Mouse (Mus musculus) gonadal fat pad, adult 2 months (tissue): ENCODE measurements around the gene Arsa. TPM values are rescaled to one million over a fixed set of nuclear protein-coding genes. Genes with fewer than 3 reads are reported as not detected.
A peak's percentile ranks its signal among the peaks of the same experiment; 100 is the strongest.
"Not testable (repeated sequence)": the region's sequence is repeated elsewhere in the genome, so short reads cannot be mapped to it uniquely, and the experiment has no call there.

ENCODE experiments used
- DNase-seq: peaks from one replicate; pipeline ENCODE4 v3.0.0-alpha.2; 2012; ENCODE audit warnings: low read depth
- polyA plus RNA-seq: library from polyadenylated mRNA; depleted of rRNA; stranded (reverse); fragments of >200 nt; gene quantifications from 2 replicates; pipeline ENCODE4 v1.2.3, GENCODE M21; 2012

The Arsa gene
- polyA plus RNA-seq, 1 experiment: 36.6 TPM

DNA sequence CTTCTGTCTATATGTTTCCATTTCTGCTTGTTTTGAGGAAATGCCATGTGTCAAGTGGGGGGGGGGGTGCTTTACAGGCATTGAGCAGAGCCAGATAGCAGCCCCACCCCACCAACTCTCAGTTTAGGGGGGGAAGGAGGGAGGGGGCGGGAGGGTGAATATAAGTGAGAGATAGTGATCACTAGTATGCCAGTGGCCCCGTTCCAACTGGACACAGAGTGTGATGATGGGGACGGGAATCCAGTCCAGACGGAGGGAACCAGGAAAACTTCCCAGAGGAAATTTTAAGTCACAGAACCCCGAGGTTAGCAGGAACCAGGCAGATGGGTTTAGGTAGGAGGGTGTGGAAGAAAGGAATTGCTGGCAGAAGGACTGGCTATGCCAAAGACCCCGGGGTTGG is 21.6 kb downstream of the Arsa start:
- no peak for DNase-seq

DNA sequence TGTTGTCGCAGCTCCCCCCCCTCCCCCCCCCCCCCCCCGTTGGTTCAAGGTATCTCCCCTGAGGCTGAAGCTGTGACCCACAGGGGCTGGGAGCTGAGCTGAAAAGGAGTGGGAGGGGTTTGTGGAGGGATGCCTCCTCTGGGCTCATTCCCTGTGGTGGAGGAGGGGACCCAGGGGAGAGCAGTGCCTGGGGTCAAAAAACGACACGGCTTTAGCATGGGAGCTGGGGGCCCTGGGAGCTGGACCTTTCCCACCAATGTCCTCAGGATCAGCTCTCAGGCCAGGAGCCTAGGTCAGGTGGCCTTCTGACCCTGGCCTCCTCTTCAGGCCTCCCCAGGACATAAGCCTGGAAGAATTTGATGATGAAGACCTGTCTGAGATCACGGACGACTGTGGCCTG is 22.4 kb downstream of the Arsa start:
- DNase-seq: no peak

- no peak for DNase-seq
These were observed 23.3 kb downstream of the Arsa start, which contains the start of gene Mapk8ip2 for GRCm38 (mm10) chr15:89453865-89454478. Mapk8ip2 (plus strand) TSS chr15:89453913.

DNA sequence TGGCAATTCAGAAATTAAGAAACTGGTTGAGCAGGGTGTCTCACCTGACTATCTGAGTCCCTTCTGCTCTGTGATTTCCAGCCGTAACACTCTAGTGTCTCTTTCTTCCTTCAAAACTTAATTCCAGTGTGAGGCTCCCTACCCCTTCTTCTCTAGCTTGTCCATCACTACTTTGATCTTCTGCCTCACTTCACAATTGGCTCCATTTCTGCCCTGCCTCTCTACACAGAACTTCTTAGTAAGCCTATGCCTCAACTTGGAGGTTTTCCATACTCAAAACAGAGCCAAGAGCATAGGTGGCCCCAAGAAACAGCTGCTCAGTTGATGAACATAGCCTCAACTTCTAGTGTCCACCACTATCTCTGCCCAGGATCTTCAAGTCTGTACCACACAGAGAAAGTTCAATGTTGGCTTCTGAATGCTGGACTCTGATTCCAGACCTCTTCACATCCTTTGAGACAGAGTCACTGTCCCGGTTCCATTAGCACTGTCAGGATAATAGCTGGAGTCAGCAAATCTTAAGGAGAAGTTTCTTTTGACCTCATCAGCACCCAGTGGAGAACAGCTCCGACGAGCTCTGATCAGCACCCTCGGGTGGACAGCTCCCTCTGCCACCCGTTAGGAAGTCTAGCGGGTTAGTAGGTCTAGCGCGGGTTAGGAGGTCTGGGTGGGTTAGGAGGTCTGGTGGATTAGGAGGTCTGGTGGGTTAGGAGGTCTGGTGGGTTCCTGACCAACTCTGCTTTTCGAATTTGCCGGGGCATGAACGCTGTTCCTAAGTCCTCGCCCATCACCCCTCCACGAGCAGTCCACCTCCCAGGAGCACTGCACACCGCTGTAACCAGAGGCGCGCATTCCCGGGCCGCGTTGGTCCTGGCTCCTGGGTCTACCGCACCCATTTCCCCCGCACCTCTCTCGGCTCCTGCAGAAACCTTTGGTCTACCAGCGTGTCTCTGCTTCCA is 24.0 kb downstream of the Arsa start:
- no peak for DNase-seq

DNA sequence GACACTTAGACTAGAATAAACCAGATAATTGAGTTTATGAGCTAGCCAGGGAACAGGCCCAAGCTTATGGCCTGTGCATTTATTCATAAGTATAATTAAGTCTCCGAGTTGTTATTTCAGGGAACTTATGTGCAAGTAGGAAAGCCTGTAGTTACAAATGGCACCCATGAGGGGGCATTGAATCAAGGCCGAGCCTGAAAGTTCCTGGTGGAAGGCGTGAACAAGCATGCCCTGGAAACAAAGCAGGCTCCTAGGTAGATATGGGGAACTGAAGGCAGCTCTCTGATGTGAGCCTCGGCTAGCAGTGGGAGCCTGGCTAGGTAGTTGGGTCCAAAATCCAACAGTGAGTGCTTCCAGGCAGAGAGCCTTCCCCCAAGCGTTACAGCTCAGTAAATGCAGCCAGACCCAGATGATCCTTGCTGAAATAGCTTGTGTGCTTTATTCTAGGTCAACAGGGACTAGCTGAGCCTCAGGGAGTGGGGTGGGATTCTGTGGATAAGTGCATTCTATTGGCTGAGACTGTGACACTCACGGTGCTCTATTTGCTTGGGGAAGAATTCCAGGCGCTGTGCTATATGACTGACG is 34.6 kb downstream of the Arsa start:
- no peak for DNase-seq

DNA sequence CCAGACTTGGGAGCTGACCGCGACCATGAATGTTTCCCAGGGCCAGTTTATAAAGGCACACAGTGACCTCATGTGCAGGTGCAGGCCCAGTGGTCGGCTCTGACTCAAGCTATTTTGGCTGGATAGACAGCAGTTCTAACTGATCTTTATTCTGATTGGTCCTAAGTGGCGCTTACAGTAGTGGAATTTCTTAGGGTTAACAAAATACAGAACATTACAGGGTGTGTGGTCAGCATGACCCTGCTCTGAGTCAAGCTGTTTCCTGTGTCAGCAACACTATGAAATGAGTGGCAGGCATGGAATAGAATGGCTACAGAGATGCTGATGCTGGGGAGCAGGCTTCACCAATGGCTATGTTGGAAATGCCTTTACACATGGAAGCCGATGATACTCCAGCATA is 41.3 kb downstream of the Arsa start:
- no peak for DNase-seq

DNA sequence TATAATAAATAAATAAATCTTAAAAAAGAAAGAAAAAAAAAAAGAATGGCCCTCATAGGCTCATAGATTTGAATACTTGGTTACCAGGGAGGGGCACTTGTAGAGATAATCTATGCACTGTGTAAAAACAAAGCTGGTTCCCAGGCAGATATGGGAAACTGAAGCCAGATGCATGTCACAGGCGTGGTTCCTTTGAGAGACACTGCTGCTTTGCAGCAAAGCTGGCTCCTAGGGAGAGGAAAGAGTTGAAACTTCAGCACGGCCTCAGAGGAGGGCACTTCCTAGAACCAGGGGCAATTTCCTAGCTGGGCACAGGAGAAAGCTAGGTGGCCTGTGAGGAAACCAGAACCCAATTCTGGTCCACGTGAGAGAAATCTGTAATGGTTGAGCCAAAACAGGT is 43.1 kb downstream of the Arsa start:
- no peak for DNase-seq

DNA sequence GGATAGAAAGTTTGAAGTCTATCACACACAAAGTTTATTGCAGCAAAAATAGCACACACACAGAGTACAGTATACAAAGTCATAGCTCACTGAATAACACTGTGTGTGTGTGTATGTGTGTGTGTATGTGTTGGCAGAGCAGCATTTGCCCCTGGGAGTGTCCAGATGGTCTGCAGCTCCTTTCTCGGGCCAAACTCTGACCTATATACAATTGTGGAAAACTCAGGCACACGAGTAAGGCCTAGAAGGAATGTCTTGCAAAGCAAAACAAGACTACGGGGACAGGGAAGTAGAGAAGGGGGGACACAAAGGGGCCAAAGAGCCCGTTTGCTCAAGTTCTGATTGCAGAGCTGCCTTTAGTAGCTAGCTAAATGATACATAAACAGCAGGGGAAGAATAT is 44.3 kb downstream of the Arsa start:
- no peak for DNase-seq

DNA sequence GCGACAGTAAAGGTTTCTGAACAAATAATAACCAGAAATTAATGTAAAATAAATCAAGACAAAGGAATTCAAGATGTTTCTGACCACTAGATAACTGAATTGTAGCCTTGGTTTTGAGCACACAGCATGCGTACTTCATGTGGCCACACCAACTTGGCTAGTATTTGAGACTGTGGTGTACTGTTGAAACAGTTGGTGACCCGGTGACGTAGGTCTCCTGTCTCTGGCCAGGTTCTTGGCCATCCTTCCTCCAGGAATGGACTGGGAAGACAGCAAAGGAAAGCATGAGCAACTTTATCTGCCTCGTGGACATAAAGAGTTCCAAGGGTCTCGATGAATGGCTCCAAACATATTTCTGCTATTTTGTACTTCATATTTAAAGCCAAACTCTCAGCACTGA is 45.4 kb downstream of the Arsa start:
- DNase-seq: no peak

DNA sequence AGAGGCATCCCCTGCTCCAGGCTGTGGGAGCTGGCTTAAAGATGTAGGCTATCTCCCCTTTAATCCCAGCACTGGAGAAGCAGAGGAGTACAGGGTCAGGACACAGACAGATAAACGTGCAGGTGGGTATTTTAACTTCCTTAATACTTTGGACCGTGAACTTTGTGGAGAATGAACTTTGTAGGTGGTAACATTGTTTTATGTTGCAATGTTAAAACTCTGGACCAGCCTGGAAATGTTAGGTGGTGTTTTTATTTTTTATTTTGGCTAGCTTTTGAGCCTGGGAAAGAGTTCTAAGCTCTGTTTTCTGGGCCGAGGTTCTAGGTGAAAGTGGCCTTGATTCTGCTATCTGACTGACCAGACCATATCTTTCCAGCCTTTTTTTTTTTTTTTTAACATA is 46.0 kb downstream of the Arsa start:
- no peak for DNase-seq

DNA sequence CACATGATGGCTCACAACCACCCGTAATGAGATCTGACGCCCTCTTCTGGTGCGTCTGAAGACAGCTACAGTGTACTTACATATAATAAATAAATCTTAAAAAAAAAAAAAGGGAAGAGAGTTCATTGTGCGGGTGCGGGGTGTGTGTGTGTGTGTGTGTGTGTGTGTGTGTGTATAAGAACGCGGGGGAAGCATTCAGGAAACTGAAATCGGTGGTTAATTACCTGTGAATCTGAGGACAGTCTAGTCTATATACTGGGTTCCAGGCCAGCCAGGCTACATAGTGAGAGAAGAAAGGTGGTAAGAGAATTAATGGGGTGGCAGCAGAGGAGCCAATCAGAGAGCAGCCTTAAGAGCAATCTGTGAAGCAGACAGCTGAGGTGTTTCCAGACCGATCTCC is 46.5 kb downstream of the Arsa start:
- DNase-seq: not testable (repeated sequence)

DNA sequence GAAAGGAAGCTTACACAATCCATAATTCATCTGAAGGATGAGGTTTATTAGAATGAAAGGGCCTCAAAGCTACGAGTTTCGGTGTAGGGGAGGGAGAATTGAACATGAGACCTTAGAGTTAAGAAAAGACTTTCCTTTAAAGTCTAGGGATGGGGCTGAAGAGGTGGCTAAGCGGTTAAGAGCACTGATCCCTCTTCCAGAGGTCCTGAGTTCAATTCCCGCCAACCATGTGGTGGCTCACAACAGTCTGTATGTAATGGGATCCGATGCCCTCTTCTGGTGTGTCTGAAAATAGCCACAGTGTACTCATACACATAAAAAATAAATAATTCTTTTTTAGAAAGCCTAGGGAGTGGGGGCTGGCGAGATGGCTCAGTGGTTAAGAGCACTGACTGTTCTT is 46.9 kb downstream of the Arsa start:
- DNase-seq: no peak

DNA sequence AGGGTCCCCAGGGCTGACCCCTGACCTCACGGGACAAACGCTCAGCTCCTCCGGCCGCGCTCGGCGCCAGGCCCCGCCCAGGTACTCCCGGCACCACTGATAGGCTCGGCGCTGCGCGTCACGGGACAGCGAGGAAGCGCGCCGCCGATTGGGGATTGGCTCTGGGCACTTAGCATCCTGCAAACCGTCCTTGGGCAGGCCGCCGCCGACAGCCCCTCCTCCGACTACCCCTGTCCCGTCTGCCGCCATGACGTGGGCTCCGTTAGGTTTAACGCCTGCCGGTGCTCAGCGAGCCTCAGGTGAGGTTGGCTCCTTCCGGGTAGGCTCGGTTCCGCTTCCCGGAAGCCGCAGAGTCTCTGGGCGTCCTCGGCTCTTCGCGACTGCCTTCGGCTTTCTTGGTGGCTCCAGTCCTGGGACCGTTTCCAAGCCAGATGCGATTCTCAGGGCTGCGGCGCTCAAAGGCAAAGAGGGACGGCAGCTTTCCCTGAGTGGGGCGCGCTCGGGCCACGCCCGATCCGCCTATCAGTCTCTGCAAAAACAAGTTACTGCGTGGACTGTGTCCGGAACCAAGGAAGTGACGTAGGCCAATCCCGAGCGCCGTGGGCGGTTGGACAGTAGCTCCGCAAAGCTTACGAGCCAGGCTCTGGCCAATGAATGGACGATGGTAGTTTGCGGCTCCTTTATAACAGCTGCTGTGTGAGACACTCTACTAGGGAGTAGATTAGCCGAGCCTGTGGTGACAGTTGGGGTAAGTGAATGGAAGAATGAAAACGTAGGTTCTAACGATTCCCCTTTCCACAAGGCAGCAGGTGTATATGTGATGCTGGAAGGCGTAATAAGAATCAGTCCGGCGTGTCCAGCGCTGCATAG is 47.6 kb downstream of the Arsa start, which contains the start of the genes C730034F03Rik, Gm44502 and Chkb:
TSS of gene C730034F03Rik (plus strand) at position 238 of the 870 bp plus-strand sequence.
TSS of gene Gm44502 (minus strand) at position 345 of the 870 bp plus-strand sequence.
TSS of gene Chkb (minus strand) at position 557 of the 870 bp plus-strand sequence.
- peak; percentile 76 for DNase-seq

DNA sequence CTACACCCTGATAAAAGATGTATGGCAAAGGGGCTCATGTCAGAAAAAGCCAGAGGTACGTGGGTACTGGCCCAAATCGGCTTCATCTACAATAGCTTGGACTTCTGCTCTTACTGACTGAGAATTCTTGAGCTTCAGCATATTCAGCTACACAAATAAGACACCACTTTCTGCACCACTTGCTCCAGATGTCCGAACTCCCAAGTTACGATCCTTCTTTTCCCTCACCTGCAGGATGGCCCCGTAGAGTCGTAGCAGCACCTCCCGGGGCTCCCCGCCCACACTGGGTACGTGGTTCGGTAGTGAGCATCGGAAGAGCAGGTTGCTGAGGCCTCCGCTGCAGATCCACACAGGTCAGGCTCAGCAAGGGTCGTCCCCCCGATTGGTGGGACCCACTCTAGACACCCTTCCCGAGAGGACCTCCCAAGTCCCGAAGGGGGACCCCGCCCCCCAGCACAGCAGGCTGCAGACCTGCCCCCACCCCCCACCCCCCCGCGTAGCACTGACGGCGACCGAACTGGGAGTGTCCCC is 48.3 kb downstream of the Arsa start:
- no peak for DNase-seq

DNA sequence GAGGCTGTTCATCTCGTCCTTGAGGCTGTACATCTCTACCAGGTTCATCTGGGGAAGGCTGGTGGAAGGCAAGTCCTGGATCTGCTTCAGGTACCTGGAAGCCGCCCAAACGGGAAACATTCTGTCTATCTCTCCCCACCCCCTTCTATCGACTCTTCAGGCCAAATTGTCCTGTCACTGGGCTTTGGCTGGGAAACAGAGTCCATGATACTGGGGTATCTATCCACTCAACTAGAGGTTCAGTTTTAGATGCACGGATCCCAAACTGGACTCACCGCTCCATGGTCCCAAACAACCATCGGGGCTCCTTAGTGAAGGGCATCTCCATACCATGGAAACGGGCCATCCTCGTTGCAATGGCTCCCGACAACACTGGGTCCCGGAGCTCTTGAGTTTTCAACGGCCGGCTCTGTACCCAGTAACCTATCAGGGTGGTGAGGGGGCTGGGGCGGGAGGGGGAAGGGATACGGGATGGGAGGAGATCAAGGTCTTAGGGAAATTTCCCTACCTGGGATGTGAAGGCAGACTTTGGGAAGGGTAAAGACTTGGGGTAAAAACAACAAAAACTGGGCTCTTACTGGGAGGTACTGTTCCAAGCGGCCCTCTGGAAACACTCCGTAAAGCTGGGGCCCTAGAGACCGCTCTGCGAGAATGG is 49.0 kb downstream of the Arsa start:
- DNase-seq: no peak

GRCm38 (mm10) chr15:89426716-89427115 is 50.5 kb downstream of the Arsa start:
- DNase-seq: no peak

DNA sequence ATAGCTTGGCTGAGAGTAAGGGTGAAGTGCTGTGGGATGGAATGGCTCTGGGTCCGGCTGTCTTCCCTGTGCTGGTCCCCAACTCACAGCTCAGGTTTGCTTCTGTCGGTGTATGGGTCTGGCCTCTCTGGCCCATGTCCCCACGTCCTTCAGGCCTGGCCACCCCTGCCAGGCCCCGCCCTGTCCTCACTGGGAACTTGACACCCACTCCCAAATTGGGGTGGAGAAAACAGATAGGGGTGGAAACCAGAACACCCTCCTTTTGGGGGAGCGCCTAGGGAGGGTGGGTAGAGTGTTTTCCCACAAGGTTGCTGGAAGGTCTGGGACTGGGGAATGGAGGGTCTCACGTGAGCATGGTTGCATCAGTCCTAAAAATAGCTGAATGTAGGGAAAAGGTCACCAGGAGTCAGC is 51.5 kb downstream of the Arsa start, which contains the start of gene Cpt1b:
TSS of gene Cpt1b (minus strand) at position 153 of the 411 bp plus-strand sequence.
- DNase-seq: no peak

DNA sequence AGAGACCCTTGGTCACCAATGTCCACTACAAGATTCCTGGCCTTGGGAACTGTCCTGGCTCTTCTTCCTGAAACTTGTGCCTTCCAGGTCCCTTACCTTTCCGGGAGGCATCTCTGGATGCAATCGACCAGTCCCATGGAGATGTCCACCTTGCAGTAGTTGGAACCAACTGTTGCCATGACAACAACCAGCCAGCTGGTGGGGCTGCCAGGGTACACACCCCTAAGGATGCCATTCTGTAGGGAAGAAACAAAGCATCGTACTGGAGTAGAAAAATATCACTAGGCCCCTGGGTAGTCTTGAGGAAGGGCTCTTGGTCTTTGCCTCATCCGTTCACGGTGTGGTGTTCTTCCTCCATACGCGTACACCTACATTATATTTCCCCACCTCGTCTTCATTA is 52.6 kb downstream of the Arsa start:
- no peak for DNase-seq
